Mouse (Mus musculus) urinary bladder, postnatal 25 days (tissue): Measurements from ENCODE around the gene Cerk.
"Not testable (repeated sequence)": the region's sequence is repeated elsewhere in the genome, so short reads cannot be mapped to it uniquely, and the experiment has no call there.

Experiments used
- DNase-seq: peaks from one replicate; pipeline ENCODE4 v3.0.0; 2022; ENCODE audit warnings: low spot score

Cerk gene

DNA sequence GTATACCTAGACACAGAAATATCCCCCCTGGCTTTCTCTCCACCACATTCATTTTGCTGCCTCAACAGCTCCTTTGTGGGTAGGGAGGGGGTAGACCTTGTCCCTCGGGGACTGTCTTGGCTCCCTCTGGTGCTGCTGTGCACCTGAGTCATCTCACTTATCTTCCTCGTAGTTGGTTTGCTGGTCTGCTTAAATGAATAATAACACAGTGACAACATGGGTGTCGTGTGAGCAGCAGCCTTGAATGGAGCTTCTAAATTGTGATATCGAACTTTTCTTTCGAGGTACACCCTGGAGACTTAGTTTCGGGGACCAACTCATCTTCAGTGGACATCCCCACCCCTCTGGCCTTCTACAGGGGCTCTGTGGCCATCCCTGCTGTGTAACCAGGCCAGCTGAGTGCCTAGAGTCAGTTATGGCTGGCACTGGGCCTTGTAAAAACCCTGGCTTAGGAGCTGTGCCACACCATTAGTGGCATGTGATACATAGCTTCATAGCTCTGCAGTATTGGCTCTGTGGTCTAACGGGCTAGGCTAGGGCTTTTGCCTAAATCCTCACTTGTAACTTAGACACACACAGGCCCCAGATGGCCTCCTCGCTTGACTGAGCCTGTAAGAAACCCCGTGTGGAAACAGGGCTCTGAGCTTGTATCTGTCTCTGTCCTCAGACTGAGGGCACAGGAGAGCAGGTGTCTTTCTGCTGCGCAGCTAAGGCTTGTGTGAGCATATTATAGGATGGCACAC lies 75.4 kb downstream of the Cerk start:
- no peak for DNase-seq

GRCm38 (mm10) chr15:86109650-86110211 lies 76.2 kb downstream of the Cerk start:
- DNase-seq, result no peak

- DNase-seq, result no peak
These were observed 76.7 kb downstream of the Cerk start for GRCm38 (mm10) chr15:86109245-86109644.

DNA sequence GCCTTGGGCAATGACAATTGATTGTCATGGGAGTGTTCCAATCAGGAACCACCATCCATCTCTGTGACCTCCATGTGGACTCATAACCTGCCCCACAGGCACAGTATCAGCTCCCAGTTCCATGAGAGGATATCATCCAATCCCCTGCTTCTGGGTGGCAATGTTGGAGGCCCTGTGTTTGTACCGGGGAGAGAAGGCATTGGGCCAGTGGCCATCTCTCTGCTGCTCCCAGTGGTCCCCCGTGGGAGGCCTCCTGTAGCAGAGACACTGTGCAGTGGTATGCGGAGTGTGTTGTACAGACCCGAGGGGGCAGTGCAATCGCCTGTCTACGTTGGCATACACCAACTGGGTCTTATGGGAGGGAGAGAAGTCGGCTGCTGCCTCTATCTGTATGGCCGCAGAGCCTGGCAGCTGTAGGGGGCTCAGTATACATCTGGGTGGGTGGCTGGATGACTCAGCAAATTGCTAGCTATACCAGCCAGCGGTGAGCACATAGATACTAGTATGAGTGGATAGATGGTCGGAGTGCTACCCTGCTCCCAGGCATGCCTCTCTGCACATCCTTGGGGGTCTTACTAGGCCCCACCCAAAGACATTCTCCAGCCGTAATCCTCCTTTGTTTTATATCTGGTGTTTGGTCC lies 78.0 kb downstream of the Cerk start:
- DNase-seq, result no peak

DNA sequence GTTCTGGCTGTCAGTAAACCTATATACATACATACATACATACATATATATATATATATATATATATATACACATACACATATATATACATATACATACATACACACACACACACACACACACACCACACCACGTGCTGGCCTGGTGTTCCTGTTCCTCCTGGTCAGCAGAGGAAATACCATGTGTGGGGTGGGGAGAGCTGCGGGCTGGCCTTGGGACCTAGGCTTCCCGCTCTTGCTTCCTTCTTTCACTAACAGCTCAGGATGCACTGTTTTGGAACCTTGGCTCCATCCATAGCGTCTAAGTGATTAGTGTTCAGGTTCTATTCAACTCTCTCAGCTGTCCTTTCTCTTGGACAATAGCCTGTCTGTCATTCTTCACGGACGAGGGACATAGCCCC lies 80.2 kb downstream of the Cerk start:
- no peak for DNase-seq

- DNase-seq, result no peak
These were observed 80.6 kb downstream of the Cerk start for GRCm38 (mm10) chr15:86105345-86105697.

GRCm38 (mm10) chr15:86104401-86105344 lies 81.3 kb downstream of the Cerk start:
- no peak for DNase-seq

DNA sequence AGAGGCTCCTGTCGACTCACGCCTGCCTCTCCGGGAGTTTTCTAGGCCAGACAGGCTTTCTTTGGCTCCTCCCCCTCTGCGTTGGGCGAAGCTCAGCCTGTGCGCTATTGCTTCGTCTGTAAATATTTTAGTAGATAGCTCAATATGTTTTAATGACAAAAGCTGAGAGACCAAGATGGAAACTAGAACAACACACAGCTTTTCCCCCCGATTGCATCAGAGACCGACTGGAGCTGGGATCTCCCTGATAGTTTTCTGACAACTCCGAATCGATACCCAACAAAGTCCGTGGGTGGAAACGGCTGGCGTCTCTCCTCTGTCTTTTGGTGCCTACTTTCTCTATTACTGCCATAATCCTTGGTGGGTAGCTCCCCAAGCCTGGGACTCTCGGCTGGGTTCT lies 83.6 kb downstream of the Cerk start:
- no peak for DNase-seq

DNA sequence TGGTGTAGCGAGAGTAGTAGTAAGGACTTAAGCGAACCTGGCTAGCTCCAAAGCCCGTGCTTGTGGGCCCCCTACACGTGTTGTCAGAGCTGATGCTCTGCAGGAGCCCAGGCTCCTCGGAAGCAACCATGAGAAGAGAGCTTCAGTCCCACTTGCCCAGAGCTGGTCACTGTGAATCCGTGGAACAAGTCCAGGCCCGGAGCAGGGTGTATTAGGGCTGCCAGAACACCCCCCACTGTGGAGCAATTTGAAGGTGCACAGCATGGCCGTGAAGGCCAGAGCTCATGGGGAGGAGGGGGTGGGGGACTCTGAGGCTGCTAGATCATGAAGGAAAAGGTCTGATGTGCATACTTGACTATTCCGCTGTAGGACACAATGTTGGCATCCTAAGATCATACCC lies 84.4 kb downstream of the Cerk start:
- no peak for DNase-seq

DNA sequence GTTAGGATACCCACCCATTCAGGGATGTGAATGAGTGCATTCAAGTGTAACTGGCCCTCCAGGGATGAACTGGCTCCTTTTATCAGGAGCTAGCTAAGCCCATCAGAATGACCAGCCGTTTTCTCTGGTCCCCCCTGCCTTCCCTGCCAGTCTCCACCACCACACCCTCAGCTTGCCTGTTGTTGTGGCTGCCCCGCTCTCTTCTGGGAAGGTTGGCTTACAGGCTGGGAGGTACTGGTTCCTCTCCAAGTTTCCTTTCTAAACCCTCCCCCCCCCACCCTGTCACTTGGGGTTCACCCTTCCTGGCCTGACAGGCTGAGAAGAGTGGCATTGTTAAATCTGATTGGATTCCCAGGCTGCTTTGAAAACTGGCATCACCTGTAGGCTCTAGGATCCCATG lies 88.1 kb downstream of the Cerk start:
- DNase-seq, result no peak

DNA sequence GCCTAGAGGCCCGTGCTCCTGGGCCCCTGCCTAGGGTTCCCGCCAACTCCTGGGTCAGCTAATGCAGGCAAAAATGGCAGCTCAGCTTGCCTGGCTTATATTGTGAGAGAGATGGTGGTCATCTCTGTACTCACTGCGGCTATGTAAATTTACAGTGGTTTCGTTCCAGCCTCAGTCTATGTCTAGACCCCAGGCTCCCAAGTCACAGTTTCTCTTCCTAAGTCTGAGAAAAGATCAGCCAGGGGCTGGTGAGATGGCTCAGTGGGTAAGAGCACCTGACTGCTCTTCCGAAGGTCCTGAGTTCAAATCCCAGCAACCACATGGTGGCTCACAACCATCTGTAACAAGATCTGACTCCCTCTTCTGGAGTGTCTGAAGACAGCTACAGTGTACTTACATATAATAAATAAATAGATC lies 89.3 kb downstream of the Cerk start:
- DNase-seq, result not testable (repeated sequence)

DNA sequence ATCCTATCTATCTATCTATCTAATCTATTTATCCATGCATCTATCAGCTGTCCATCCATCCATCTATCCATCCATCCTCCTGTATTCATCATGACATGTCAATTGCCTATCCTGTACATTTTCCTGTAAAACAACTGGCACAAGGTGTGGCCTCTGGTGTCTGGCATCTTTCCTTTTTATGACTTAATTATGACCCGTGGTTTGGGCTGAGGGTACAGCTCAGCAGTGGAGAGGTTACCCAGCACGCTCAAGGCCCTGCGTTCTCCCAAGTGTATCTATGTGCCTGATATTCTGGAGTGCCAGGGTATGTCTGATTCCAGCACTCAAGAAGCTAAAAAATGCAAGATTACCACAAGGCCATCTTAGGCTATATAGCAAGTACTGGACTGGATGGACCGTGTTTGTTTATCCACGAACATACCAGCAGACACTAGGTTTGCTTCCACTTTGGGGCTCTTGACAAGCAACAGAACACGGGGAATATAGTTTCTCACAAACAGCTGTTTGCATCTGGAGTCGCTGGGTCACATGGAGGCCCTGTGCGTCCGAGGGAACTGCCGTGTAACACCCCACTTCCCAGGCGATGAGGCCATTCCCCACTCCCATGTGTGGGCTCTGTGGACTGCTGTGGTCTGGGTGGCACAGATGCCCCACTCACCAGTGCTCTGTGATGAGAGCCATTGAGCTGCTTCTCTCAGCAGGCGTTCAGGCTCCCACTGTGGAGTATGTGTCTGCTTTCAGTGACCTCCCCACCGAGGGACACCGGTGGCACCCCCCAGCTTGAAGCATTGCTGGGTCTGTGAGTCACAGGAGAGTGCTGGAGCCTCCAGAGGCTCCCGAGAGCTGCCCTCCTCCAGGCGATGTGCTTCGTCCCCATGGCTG lies 90.0 kb downstream of the Cerk start:
- DNase-seq, result no peak

GRCm38 (mm10) chr15:86094324-86095121 lies 91.4 kb downstream of the Cerk start:
- no peak for DNase-seq

DNA sequence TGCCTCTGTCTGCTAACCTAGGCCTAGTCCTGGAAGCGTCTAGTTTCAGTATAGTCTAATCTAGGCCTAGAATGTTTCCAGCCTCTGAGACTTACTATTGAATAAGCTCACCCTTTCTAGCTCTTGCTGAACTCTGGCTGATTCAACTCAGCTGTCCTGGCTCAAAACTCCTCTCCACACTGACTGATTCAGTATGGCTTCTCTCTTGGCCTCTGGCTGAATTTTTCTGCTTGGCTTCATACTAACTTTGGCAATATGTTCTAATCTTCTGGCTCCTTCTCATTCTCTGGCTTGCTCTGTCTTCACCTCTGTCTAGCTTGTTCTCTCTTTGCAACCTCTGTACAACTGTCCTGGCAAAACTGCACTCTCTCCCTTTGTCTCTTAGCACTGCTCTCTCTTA lies 92.7 kb downstream of the Cerk start:
- no peak for DNase-seq

- no peak for DNase-seq
These were observed 93.8 kb downstream of the Cerk start for GRCm38 (mm10) chr15:86091998-86092670.

- DNase-seq, result no peak
These were observed 94.5 kb downstream of the Cerk start for GRCm38 (mm10) chr15:86091201-86091997.

GRCm38 (mm10) chr15:86090578-86090977 lies 95.4 kb downstream of the Cerk start:
- no peak for DNase-seq

- peak; percentile 35 for DNase-seq
These were observed 95.9 kb downstream of the Cerk start for GRCm38 (mm10) chr15:86089991-86090529.
